Mouse (Mus musculus) CH12.LX (cell line): ENCODE measurements around the gene Morf4l1. TPM values are rescaled to one million over a fixed set of nuclear protein-coding genes. Genes with fewer than 3 reads are reported as not detected.
A peak's percentile ranks its signal among the peaks of the same experiment; 100 is the strongest.

Experiments used
- DNase-seq: peaks from one replicate; pipeline ENCODE4 v3.0.0-alpha.2; 2013; ENCODE audit errors: extremely low read depth
- H3K27ac ChIP-seq: 2 replicates; pipeline ENCODE4 v1.5.1; 2012; ENCODE audit warnings: low read depth, mild to moderate bottlenecking, control low read depth, moderate library complexity; ENCODE audit not compliant: insufficient read depth
- H3K27me3 ChIP-seq: replicated peaks from 2 replicates; pipeline ENCODE3; 2012; ENCODE audit warnings: inconsistent platforms
- H3K36me3 ChIP-seq, 2 experiments: replicated peaks in 1 of 2; 2 replicates each; pipeline versions ENCODE3 to v1.6.1; 2012; ENCODE audit warnings: inconsistent platforms in 1 of 2, low read length in 1 of 2, mild to moderate bottlenecking in 1 of 2, mixed read lengths in 1 of 2, moderate library complexity in 1 of 2; ENCODE audit not compliant: control insufficient read depth in 1 of 2, insufficient read depth in 1 of 2
- H3K4me1 ChIP-seq, 2 experiments: 2 replicates each; pipeline ENCODE4 v1.6.1; 2012; ENCODE audit warnings: inconsistent platforms in 1 of 2, moderate library complexity in 1 of 2; ENCODE audit not compliant: insufficient read depth in 2 of 2, control insufficient read depth in 1 of 2
- H3K4me2 ChIP-seq: 2 replicates; pipeline ENCODE4 v1.6.1; 2012; ENCODE audit warnings: low read depth, mild to moderate bottlenecking, control low read depth; ENCODE audit not compliant: poor library complexity, insufficient read depth, severe bottlenecking
- H3K4me3 ChIP-seq, 3 experiments: fragments of 150-350 bp in 1 of 3; sonication (generic) in 1 of 3; replicated peaks in 1 of 3; 2 replicates each; pipeline versions ENCODE3 to v1.5.1; 2011 to 2012; ENCODE audit warnings: low read depth in 2 of 3, low read length in 2 of 3, mild to moderate bottlenecking in 2 of 3, moderate library complexity in 2 of 3, control low read depth in 1 of 3, improper control_type of control experiment in 1 of 3, inconsistent platforms in 1 of 3, mixed read lengths in 1 of 3; ENCODE audit not compliant: poor library complexity in 1 of 3
- H3K79me2 ChIP-seq: replicated peaks from 2 replicates; pipeline ENCODE4 v1.6.1; 2012; ENCODE audit warnings: mild to moderate bottlenecking, moderate library complexity; ENCODE audit not compliant: control insufficient read depth, poor library complexity, insufficient read depth, severe bottlenecking; ENCODE audit errors: extremely low read depth
- H3K9ac ChIP-seq: 2 replicates; pipeline ENCODE4 v1.6.1; 2012; ENCODE audit warnings: low read depth, mild to moderate bottlenecking, control low read depth, moderate library complexity; ENCODE audit not compliant: insufficient read depth
- H3K9me3 ChIP-seq: replicated peaks from 2 replicates; pipeline ENCODE3; 2012; ENCODE audit warnings: low read length, inconsistent platforms, mixed read lengths
- CHD1 ChIP-seq: IDR thresholded peaks from 2 replicates; pipeline ENCODE4 v1.6.1; 2012; ENCODE audit warnings: low read depth, low read length, improper control_type of control experiment, inconsistent platforms
- CHD2 ChIP-seq: IDR thresholded peaks from 2 replicates; pipeline ENCODE4 v1.6.1; 2011; ENCODE audit warnings: low read length, improper control_type of control experiment
- E2F4 ChIP-seq: IDR thresholded peaks from 2 replicates; pipeline ENCODE4 v1.6.1; 2011; ENCODE audit warnings: low read depth, low read length, improper control_type of control experiment; ENCODE audit not compliant: insufficient replicate concordance
- ELF1 ChIP-seq: IDR thresholded peaks from 2 replicates; pipeline ENCODE4 v1.6.1; 2014; ENCODE audit warnings: low read depth, mild to moderate bottlenecking, inconsistent platforms, low read length, improper control_type of control experiment
- ETS1 ChIP-seq: conservative IDR thresholded peaks from 2 replicates; pipeline ENCODE4 v1.6.1; 2012; ENCODE audit warnings: low read depth, mild to moderate bottlenecking, inconsistent platforms, low read length, improper control_type of control experiment, moderate library complexity
- GABPA ChIP-seq: IDR thresholded peaks from 2 replicates; pipeline ENCODE4 v1.6.1; 2012; ENCODE audit warnings: low read depth, low read length, improper control_type of control experiment, inconsistent platforms; ENCODE audit not compliant: insufficient replicate concordance
- HCFC1 ChIP-seq: IDR thresholded peaks from 2 replicates; pipeline ENCODE4 v1.6.1; 2012; ENCODE audit warnings: low read depth, mild to moderate bottlenecking, inconsistent platforms, low read length, improper control_type of control experiment
- IRF4 ChIP-seq: IDR thresholded peaks from 2 replicates; pipeline ENCODE4 v1.6.1; 2014; ENCODE audit warnings: low read depth, mild to moderate bottlenecking, inconsistent platforms, low read length, improper control_type of control experiment
- JUN ChIP-seq: IDR thresholded peaks from 2 replicates; pipeline ENCODE4 v1.6.1; 2011; ENCODE audit warnings: low read depth, mild to moderate bottlenecking, low read length, improper control_type of control experiment, moderate library complexity; ENCODE audit not compliant: insufficient read depth
- KAT2A ChIP-seq: IDR thresholded peaks from 2 replicates; pipeline ENCODE4 v1.6.1; 2012; ENCODE audit warnings: low read length, improper control_type of control experiment, inconsistent platforms; ENCODE audit not compliant: insufficient replicate concordance
- MAFK ChIP-seq: IDR thresholded peaks from 2 replicates; pipeline ENCODE4 v1.6.1; 2011; ENCODE audit warnings: low read length, improper control_type of control experiment; ENCODE audit not compliant: insufficient replicate concordance
- MAX ChIP-seq: IDR thresholded peaks from 2 replicates; pipeline ENCODE4 v1.6.1; 2011; ENCODE audit warnings: low read length, improper control_type of control experiment
- MAZ ChIP-seq: IDR thresholded peaks from 2 replicates; pipeline ENCODE4 v1.6.1; 2012; ENCODE audit warnings: low read depth, mild to moderate bottlenecking, inconsistent platforms, low read length, improper control_type of control experiment, moderate library complexity
- MEF2A ChIP-seq: IDR thresholded peaks from 2 replicates; pipeline ENCODE4 v1.6.1; 2014; ENCODE audit warnings: low read depth, mild to moderate bottlenecking, inconsistent platforms, low read length, improper control_type of control experiment, borderline replicate concordance
- MXI1 ChIP-seq: IDR thresholded peaks from 2 replicates; pipeline ENCODE4 v1.6.1; 2011; ENCODE audit warnings: mild to moderate bottlenecking, low read depth, low read length, improper control_type of control experiment
- NELFE ChIP-seq: IDR thresholded peaks from 2 replicates; pipeline ENCODE4 v1.6.1; 2011; ENCODE audit warnings: low read depth, low read length, improper control_type of control experiment
- NRF1 ChIP-seq: IDR thresholded peaks from 2 replicates; pipeline ENCODE4 v1.6.1; 2014; ENCODE audit warnings: low read depth, mild to moderate bottlenecking, inconsistent platforms, low read length, improper control_type of control experiment, moderate library complexity
- POLR2A ChIP-seq: IDR thresholded peaks from 2 replicates; pipeline ENCODE4 v1.6.1; 2011; ENCODE audit warnings: low read depth, mild to moderate bottlenecking, improper control_type of control experiment, low read length
- SIN3A ChIP-seq: IDR thresholded peaks from 2 replicates; pipeline ENCODE4 v1.6.1; 2012; ENCODE audit warnings: low read length, improper control_type of control experiment, inconsistent platforms
- TBP ChIP-seq: conservative IDR thresholded peaks from 2 replicates; pipeline ENCODE4 v1.6.1; 2011; ENCODE audit warnings: low read depth, low read length, improper control_type of control experiment
- TCF12 ChIP-seq: IDR thresholded peaks from 2 replicates; pipeline ENCODE4 v1.6.1; 2014; ENCODE audit warnings: low read depth, mild to moderate bottlenecking, inconsistent platforms, low read length, improper control_type of control experiment
- UBTF ChIP-seq: IDR thresholded peaks from 2 replicates; pipeline ENCODE4 v1.6.1; 2012; ENCODE audit warnings: low read depth, mild to moderate bottlenecking, inconsistent platforms, low read length, improper control_type of control experiment, moderate library complexity
- USF2 ChIP-seq: conservative IDR thresholded peaks from 2 replicates; pipeline ENCODE4 v1.6.1; 2011; ENCODE audit warnings: low read depth, low read length, improper control_type of control experiment
- ZKSCAN1 ChIP-seq: IDR thresholded peaks from 2 replicates; pipeline ENCODE4 v1.6.1; 2012; ENCODE audit warnings: low read depth, inconsistent platforms, low read length, improper control_type of control experiment, borderline replicate concordance
- dilution Hi-C: fragments of 300-500 bp; cut with MboI; formaldehyde crosslinking; loops from 2 replicates; pipeline ENCODE4 v1.14.3; 2020; ENCODE audit warnings: low sequenced_read_pairs; ENCODE audit not compliant: extremely low pct_unique_long_range_greater_than_20kb, extremely low pct_ligation_motif_present
- in situ Hi-C: fragments of 300-500 bp; cut with MboI; formaldehyde crosslinking; loops from 3 replicates; pipeline ENCODE4 v1.14.3; 2019; ENCODE audit warnings: low sequenced_read_pairs, low pct_ligation_motif_present, low pct_unique_long_range_greater_than_20kb, mixed read lengths
- polyA plus RNA-seq: library from polyadenylated mRNA; unstranded; fragments of >175 nt; gene quantifications from 2 replicates; pipeline ENCODE4 v1.2.1, GENCODE M21; 2012; ENCODE audit warnings: low read depth; ENCODE audit not compliant: insufficient read length
- total RNA-seq, 2 experiments: library from RNA; depleted of rRNA; stranded (reverse); fragments of 300-350 nt in 1 of 2; fragments of >200 nt in 1 of 2; gene quantifications; 2 replicates each; pipeline ENCODE4 v1.2.3; 2012 to 2014

Morf4l1 gene
- total RNA-seq (2012; rRNA removed) (127 and 139 TPM in 2 replicates), total RNA-seq (2014; rRNA removed) (219 and 225 TPM in 2 replicates), polyA plus RNA-seq (233 and 294 TPM in 2 replicates)

- TF ChIP-seq ELF1, result peak; percentile 81
- peak; percentile 44; the same call in 1 of the 2 replicates for TF ChIP-seq MXI1
- TF ChIP-seq POLR2A, result peak; percentile 61
- peak; percentile 98 for TF ChIP-seq KAT2A
- peak; percentile 80 for TF ChIP-seq SIN3A
- no peak for TF ChIP-seq E2F4
- no peak for TF ChIP-seq JUN
- TF ChIP-seq USF2, result no peak
- 0 out of 2 replicates have a peak, but pooled peaks have one; percentile 38 for TF ChIP-seq TBP
- TF ChIP-seq ZKSCAN1, result no peak; the same call in 1 of the 2 replicates
- TF ChIP-seq GABPA, result peak; percentile 93
- peak; percentile 98 for TF ChIP-seq CHD2
- TF ChIP-seq MAX, result peak; percentile 44; the same call in 1 of the 2 replicates
- 0 out of 2 replicates have a peak, but pooled peaks have one; percentile 19 for TF ChIP-seq NELFE
- peak; percentile 73 for TF ChIP-seq IRF4
- TF ChIP-seq NRF1, result peak; percentile 79
- 0 out of 2 replicates have a peak, but pooled peaks have one; percentile 9 for TF ChIP-seq MAFK
- TF ChIP-seq MAZ, result peak; percentile 86
- TF ChIP-seq MEF2A, result 0 out of 2 replicates have a peak, but pooled peaks have one; percentile 34
- TF ChIP-seq TCF12, result peak; percentile 76
- 0 out of 2 replicates have a peak, but pooled peaks have one; percentile 44 for TF ChIP-seq UBTF
- 0 out of 2 replicates have a peak, but pooled peaks have one; percentile 6 for TF ChIP-seq ETS1
- no peak for TF ChIP-seq CHD1
- TF ChIP-seq HCFC1, result peak; percentile 95
- Histone ChIP-seq H3K4me2 (peak within 1 kb of the TSS; percentile 95), H3K36me3 (peaks cover 0 to 2% of the 10 kb centered on the region in 2 experiments), H3K9ac (peak within 1 kb of the TSS; percentile 91), H3K79me2 (peaks cover 39% of the 10 kb centered on the region), H3K27me3 (no peaks in the 10 kb centered on the region), H3K9me3 (no peaks in the 10 kb centered on the region), H3K27ac (peak within 1 kb of the TSS; percentile 94), H3K4me3 (peak within 1 kb of the TSS; percentile 86 to 99 (median 89)), H3K4me1 (peaks cover 0 to 23% of the 10 kb centered on the region in 2 experiments; a peak in 2 of 4 replicates)
- peak; percentile 95 for DNase-seq
- in situ Hi-C loops, result loop anchor here (5.0 kb wide), 1 partner anchor 83 kb away; no protein-coding TSS in a partner anchor
- dilution Hi-C loops, result no loop called here
These were observed at the start of gene Morf4l1 for GRCm38 (mm10) chr9:90114567-90115307. Gene Morf4l1 (minus strand): TSS chr9:90114774.
